Mouse (Mus musculus) skeletal muscle tissue, postnatal 0 days (tissue): Measurements from ENCODE around the gene Gm21863. TPM values are rescaled to one million over a fixed set of nuclear protein-coding genes. Genes with fewer than 3 reads are reported as not detected.

Experiments
- polyA plus RNA-seq: library from polyadenylated mRNA; unstranded; fragments of >200 nt; fragmentation: Nextera tagmentation; extraction: Ambion mirVana; gene quantifications from 2 replicates; pipeline ENCODE4 v1.2.1, GENCODE M21; 2015

The Gm21863 gene
- not detected in 2 replicates for polyA plus RNA-seq

DNA sequence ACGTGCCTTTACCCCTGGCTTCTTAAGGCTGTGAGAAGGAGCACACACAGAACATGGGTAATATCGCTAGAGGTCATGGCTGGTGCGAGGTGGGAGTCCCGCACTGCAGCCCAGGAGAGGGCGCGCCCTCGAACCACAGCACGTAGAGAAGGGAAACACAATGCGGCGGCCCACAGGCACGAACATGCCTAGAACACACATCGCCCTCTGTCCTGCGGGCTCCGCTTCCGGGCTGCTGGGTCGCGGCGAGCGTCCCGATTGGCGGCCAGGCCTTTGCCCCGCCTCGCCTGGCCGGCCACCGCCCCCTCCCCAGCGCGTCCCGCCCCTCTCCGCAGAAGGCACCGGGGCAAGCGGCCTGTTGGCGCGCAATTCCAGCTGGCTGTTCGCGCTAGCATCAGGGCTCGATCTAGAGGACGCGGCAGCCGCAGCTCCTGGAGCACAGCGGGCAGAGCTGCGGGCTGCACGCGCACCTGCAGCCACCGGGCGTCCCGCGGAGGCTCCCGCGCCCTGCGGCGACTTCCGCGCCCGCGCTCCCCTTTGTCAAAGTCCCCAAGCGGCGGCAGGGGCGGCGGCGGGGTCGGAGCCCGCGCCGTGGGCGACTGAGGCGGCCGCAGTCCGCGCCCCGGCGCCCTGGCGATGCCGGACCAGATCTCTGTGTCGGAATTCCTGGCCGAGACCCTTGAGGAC is at the start of gene Gm21863:
Gm21863 (plus strand) TSS at position 637 of the 687 bp plus-strand sequence.

